Mouse (Mus musculus) limb, embryonic 11.5 days (tissue): ENCODE data around the gene Olfr1199. TPM values are rescaled to one million over a fixed set of nuclear protein-coding genes. Genes with fewer than 3 reads are reported as not detected.

Source experiments
- polyA plus RNA-seq: library from polyadenylated mRNA; unstranded; fragments of >200 nt; fragmentation: Nextera tagmentation; extraction: Ambion mirVana; gene quantifications from 2 replicates; pipeline ENCODE4 v1.2.1, GENCODE M21; 2014

Gene Olfr1199
- polyA plus RNA-seq, 1 experiment from 2014 or later, result not detected

Other genes with a start within 250 kb of the Olfr1199 start
- gene Olfr1186, start 241.9 kb downstream of the Olfr1199 start, polyA plus RNA-seq, result not detected in 2 replicates
- gene Olfr1188, start 203.5 kb downstream of the Olfr1199 start, polyA plus RNA-seq, result not detected in 2 replicates
- gene Olfr1189, start 174.0 kb downstream of the Olfr1199 start, polyA plus RNA-seq, result not detected in 2 replicates
- not detected in 2 replicates for gene Olfr1191-ps1, start 119.9 kb downstream of the Olfr1199 start, polyA plus RNA-seq
- not detected in 2 replicates for gene Olfr1192-ps1, start 112.0 kb downstream of the Olfr1199 start, polyA plus RNA-seq
- not detected in 2 replicates for gene Olfr1193, start 84.8 kb downstream of the Olfr1199 start, polyA plus RNA-seq
- not detected in 2 replicates for gene Olfr1195, start 71.3 kb downstream of the Olfr1199 start, polyA plus RNA-seq
- not detected in 2 replicates for gene Olfr1196, start 55.9 kb downstream of the Olfr1199 start, polyA plus RNA-seq
- gene Olfr1197, start 28.1 kb downstream of the Olfr1199 start, polyA plus RNA-seq, result not detected in 2 replicates
- not detected in 2 replicates for gene Olfr1198, start 9.1 kb downstream of the Olfr1199 start, polyA plus RNA-seq
- not detected in 2 replicates for gene Olfr1200, start 10.0 kb upstream of the Olfr1199 start, polyA plus RNA-seq
- gene Olfr1201, start 32.6 kb upstream of the Olfr1199 start, polyA plus RNA-seq, result not detected in 2 replicates
- not detected in 2 replicates for gene Olfr1202, start 54.0 kb upstream of the Olfr1199 start, polyA plus RNA-seq
- gene Olfr1205, start 69.3 kb upstream of the Olfr1199 start, polyA plus RNA-seq, result not detected in 2 replicates
- gene Olfr1204, start 88.8 kb upstream of the Olfr1199 start, polyA plus RNA-seq, result not detected in 2 replicates
- gene Olfr1206, start 102.8 kb upstream of the Olfr1199 start, polyA plus RNA-seq, result not detected in 2 replicates
- not detected in 2 replicates for gene Olfr1208, start 141.8 kb upstream of the Olfr1199 start, polyA plus RNA-seq
- not detected in 2 replicates for gene Olfr1209, start 154.7 kb upstream of the Olfr1199 start, polyA plus RNA-seq
- not detected in 2 replicates for gene Olfr1211, start 177.6 kb upstream of the Olfr1199 start, polyA plus RNA-seq
- gene Olfr1212, start 193.5 kb upstream of the Olfr1199 start, polyA plus RNA-seq, result not detected in 2 replicates
- not detected in 2 replicates for gene Gm13762, start 219.8 kb upstream of the Olfr1199 start, polyA plus RNA-seq
- not detected in 2 replicates for gene Olfr1214, start 232.2 kb upstream of the Olfr1199 start, polyA plus RNA-seq
- not detected in 2 replicates for gene Olfr1215, start 246.5 kb upstream of the Olfr1199 start, polyA plus RNA-seq